Mouse (Mus musculus): ENCODE data around the gene Bcor. TPM values are rescaled to one million over a fixed set of nuclear protein-coding genes. Genes with fewer than 3 reads are reported as not detected.

Gene Bcor
- total and polyA plus RNA-seq, 2 experiments from 2014 or later = 10.3 to 22.6 TPM

DNA sequence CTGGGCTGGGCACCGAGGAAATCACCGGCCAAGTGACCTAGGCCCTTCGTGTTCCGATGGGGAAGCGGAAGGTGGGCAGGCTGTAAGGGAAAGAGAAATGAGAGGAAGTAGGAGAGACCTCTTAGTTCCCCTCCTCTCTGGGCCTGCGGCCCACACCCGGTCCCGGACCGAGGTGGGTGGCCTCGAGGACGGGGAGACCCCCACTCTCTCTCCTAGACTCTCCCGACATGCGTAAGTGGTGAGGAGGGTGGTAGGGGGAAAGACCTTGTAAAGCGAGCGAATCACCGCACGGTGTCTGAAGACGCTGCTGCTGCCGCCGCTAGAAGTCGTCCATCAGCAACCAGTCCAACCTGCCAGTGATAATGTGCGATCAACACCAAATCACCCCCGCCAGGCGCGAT is 23.0 kb downstream of the Bcor start:
- Histone ChIP-seq H3K36me3 (ENCODE audit: insufficient read depth, low read length) (no peaks in the 10 kb centered on the region), H3K4me1 (ENCODE audit: insufficient read depth, low read length) (no peaks in the 10 kb centered on the region; the same call in 1 of the 2 replicates), H3K9me3 (ENCODE audit: low read length) (no peaks in the 10 kb centered on the region), H3K4me3 (ENCODE audit: low read length) (peak overlapping the region; percentile 38), H3K4me2 (ENCODE audit: low read depth, low read length) (peak overlapping the region; percentile 71), H3K9ac (replicated peaks; ENCODE audit: low read length) (peak overlapping the region; percentile 49), H3K27me3 (ENCODE audit: insufficient read depth, low read length) (peaks cover 6% of the 10 kb centered on the region; the same call in 1 of the 2 replicates), H3K27ac (peak overlapping the region; percentile 73; the same call in 1 of the 2 replicates)
- WGBS = 7% methylated on average over 25 of the region's 25 CpGs
- DNase-seq (ENCODE audit: low spot score) (no peak), ATAC-seq (peak; percentile 10; the same call in 1 of the 2 replicates)
- TF ChIP-seq CTCF (IDR thresholded peaks at IDR 0.05; ENCODE audit: low read depth) = no peak

DNA sequence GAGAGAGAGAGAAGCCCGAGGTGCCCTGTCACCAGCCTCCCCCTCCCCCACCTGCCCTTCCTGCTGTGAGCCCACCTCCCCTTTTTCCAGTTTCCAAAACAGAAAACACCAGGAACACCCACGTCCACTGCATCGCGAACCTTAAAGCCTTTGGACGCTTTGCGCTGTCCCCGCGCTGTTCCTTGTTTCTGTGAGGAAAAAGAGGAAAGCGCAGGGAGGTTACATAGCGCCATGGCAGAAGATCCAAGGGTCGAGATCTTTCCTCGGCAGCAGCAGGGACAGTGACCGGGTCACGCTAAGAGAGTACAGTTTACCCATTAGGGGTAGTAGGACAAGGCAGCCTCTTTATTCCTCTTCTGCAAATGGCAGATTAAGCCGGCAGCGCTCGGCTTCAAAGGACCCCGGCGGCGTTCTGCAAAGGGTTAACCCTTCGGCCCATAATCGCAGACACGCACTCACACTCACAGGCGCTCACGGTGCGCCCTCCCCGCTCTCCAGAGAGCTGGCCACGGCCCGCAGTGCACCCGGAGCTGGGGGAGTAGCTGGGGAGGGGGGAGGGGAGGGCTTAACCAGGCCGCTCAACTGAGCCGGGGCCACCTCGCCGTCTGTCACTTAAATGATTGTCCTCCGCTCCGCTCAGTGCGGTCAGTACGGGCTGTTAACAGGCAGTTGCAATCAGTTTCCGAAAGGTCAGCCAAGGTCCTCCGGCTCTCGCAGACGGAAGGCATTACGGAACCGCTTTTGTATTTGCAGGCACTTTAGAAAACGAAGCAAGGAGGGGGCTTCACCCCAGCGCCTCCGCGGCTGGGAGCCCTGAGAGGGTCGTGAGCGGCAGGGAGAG is 23.7 kb downstream of the Bcor start:
- peak; percentile 30; the same call in 1 of the 2 replicates for ATAC-seq
- Histone ChIP-seq H3K9me3 (ENCODE audit: low read length) (no peaks in the 10 kb centered on the region), H3K4me3 (ENCODE audit: low read length) (peak overlapping the region; percentile 38), H3K4me2 (ENCODE audit: low read depth, low read length) (peak overlapping the region; percentile 71), H3K27me3 (ENCODE audit: insufficient read depth, low read length) (peaks cover 7% of the 10 kb centered on the region; the same call in 1 of the 2 replicates), H3K9ac (replicated peaks; ENCODE audit: low read length) (peak overlapping the region; percentile 49), H3K4me1 (ENCODE audit: insufficient read depth, low read length) (no peaks in the 10 kb centered on the region; the same call in 1 of the 2 replicates), H3K27ac (peak overlapping the region; percentile 73), H3K36me3 (ENCODE audit: insufficient read depth, low read length) (no peaks in the 10 kb centered on the region)
- 3% methylated on average over 50 of the region's 50 CpGs for WGBS
- no peak for DNase-seq (ENCODE audit: low spot score)
- TF ChIP-seq CTCF (IDR thresholded peaks at IDR 0.05; ENCODE audit: low read depth) = no peak

DNA sequence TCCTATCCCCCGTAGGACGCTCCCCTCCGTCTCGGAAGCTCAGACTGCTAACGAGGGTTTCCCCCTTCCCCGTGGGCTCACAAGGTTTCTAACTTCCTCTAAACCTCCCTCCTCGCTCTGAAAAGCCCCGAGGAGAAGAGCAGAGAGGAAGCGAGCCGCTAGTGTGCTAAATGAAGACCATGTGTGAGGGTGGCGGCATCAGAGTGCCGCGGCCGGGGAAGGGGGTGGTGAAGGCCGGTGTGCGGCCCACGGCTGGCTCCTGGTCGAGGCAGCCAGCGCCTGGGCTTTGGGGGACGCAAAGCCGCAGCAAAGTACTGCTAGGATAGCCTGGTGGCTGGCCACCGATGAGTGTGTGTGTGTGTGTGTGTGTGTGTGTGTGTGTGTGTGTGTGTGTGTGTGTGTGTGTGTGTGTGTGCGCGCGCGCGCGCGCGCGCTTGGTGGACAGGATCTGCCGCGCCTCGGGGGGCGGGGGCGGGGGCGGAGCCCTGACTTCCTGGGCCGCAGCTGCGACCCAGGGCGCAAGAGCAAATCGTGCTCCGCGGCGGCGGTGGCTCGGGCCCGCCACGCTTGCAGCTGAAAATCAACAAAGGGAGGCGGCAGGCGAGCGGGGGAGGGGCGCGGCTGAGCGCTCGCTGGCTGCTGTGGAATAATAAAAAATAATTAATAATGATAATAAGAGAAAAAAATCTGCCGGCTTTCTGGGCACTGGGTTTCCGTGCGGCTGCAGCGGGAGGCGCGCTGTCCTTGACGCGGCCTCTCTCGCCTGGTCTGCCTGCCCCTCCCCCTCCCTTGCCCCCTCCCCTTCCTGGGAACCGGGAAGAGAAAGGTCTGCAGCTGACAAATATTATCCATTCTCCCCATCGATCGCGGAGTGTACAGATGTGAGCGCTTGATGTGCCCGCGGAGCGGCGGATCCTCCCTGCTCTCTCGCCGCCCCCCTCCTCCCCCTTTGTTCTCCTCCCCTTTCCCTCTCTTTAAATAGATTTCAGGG is 24.7 kb downstream of the Bcor start:
- peak; percentile 78 for DNase-seq (ENCODE audit: low spot score)
- no peak for TF ChIP-seq CTCF (IDR thresholded peaks at IDR 0.05; ENCODE audit: low read depth)

DNA sequence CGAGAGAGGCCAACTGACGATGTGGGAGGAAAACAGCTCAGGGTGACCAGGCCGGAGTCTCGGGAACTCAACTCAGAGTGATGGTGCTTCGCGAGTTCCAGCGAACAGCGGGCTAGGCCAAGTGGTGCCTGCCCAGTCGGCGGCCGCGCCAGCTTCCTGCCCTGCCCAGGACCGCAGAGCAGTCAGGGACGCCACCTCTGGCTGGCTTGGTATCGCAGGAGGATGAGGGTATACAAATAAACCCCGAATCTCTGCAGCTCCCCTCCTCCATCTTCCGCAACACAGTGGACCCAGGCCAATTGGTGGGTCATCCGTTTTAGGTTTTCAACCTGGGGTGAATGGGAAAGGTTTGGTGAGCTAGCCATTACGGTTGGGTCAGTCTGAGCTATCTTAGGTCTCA is 25.6 kb downstream of the Bcor start:
- H3K4me2 ChIP-seq (ENCODE audit: low read depth, low read length) = peak overlapping the region; percentile 71
- peaks cover 16% of the 10 kb centered on the region; the same call in 1 of the 2 replicates for H3K27me3 ChIP-seq (ENCODE audit: insufficient read depth, low read length)
- no peak overlapping the region for H3K9ac ChIP-seq (replicated peaks; ENCODE audit: low read length)
- 9% methylated on average over 19 of the region's 19 CpGs for WGBS
- TF ChIP-seq CTCF (IDR thresholded peaks at IDR 0.05; ENCODE audit: low read depth) = peak; percentile 68
- H3K4me1 ChIP-seq (ENCODE audit: insufficient read depth, low read length) = no peaks in the 10 kb centered on the region; the same call in 1 of the 2 replicates
- no peaks in the 10 kb centered on the region for H3K9me3 ChIP-seq (ENCODE audit: low read length)
- H3K36me3 ChIP-seq (ENCODE audit: insufficient read depth, low read length) = no peaks in the 10 kb centered on the region
- H3K4me3 ChIP-seq (ENCODE audit: low read length) = no peak overlapping the region
- peak; percentile 62 for DNase-seq (ENCODE audit: low spot score)
- no peak for ATAC-seq
- H3K27ac ChIP-seq = no peak overlapping the region

More for the DNA sequence above, 24.7 kb downstream of the Bcor start:
- Histone ChIP-seq H3K4me1 (ENCODE audit: insufficient read depth, low read length) (no peaks in the 10 kb centered on the region; the same call in 1 of the 2 replicates), H3K4me2 (ENCODE audit: low read depth, low read length) (peak overlapping the region; percentile 71), H3K9me3 (ENCODE audit: low read length) (no peaks in the 10 kb centered on the region), H3K27ac (peak overlapping the region; percentile 68), H3K9ac (replicated peaks; ENCODE audit: low read length) (peak overlapping the region; percentile 40; the same call in 1 of the 2 replicates), H3K36me3 (ENCODE audit: insufficient read depth, low read length) (no peaks in the 10 kb centered on the region), H3K4me3 (ENCODE audit: low read length) (peak overlapping the region; percentile 38), H3K27me3 (ENCODE audit: insufficient read depth, low read length) (peaks cover 13% of the 10 kb centered on the region; the same call in 1 of the 2 replicates)
- 8% methylated on average over 54 of the region's 75 CpGs for WGBS
- ATAC-seq = peak; percentile 33

DNA sequence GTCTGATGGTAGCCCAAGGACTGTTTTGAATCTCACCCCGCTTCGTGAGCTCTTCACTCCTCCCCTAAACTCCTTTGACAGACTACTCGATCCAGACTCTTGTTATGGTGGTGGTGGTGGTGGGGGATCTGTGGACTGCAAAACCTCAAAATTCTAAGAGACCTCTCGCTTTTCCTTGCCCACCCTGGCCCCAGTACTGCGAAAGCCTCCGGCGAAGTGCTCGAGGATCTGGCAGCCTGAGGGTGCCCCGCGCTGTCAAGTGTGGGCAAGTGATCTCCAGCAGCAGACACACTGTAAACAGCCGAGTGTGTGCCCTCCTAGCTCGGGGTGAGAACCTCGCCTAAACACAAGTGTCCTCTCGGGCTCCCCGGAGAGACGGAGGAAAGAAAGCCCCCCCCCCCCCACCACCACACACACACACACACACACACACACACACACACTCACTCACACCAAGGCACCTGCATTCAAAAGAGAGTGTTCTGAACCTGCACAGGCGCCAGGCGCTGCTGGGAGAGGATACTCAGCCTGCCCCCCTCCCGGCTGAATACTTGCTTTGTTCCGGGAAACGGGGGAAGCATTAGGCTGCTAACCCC is 26.2 kb downstream of the Bcor start:
- Histone ChIP-seq H3K9me3 (ENCODE audit: low read length) (no peaks in the 10 kb centered on the region), H3K36me3 (ENCODE audit: insufficient read depth, low read length) (no peaks in the 10 kb centered on the region), H3K9ac (replicated peaks; ENCODE audit: low read length) (peak overlapping the region; percentile 17; the same call in 1 of the 2 replicates), H3K4me3 (ENCODE audit: low read length) (peak overlapping the region; percentile 31), H3K4me1 (ENCODE audit: insufficient read depth, low read length) (peaks cover 2% of the 10 kb centered on the region; the same call in 1 of the 2 replicates), H3K4me2 (ENCODE audit: low read depth, low read length) (peak overlapping the region; percentile 71), H3K27ac (no peak overlapping the region), H3K27me3 (ENCODE audit: insufficient read depth, low read length) (peaks cover 15% of the 10 kb centered on the region; the same call in 1 of the 2 replicates)
- ATAC-seq = no peak
- 15% methylated on average over 21 of the region's 21 CpGs for WGBS
- no peak for DNase-seq (ENCODE audit: low spot score)
- no peak for TF ChIP-seq CTCF (IDR thresholded peaks at IDR 0.05; ENCODE audit: low read depth)

All from hindbrain, postnatal 0 days (tissue).